Mouse (Mus musculus): ENCODE results near the gene Rorb.

GRCm38 (mm10) chr19:19040800-19041199, 70.2 kb downstream of the Rorb start:
- TF ChIP-seq POLR2A (IDR thresholded peaks at IDR 0.05; ENCODE audit: low read depth, low read length) (no peak), CTCF (conservative IDR thresholded peaks at IDR 0.05 in 1 of 2, IDR thresholded peaks at IDR 0.05 in 1 of 2; ENCODE audit: low read depth in 2 of 2, low read length in 2 of 2) (no peak), NELFE (IDR thresholded peaks at IDR 0.05; ENCODE audit: low read depth, low read length) (no peak), RCOR1 (conservative IDR thresholded peaks at IDR 0.05; ENCODE audit: low read depth, low read length) (no peak), USF2 (conservative IDR thresholded peaks at IDR 0.05; ENCODE audit: low read depth, low read length) (no peak), E2F4 (IDR thresholded peaks at IDR 0.05; ENCODE audit: insufficient replicate concordance, low read depth, low read length) (no peak), EP300 (IDR thresholded peaks at IDR 0.05; ENCODE audit: low read length) (no peak), MAFK (IDR thresholded peaks at IDR 0.05; ENCODE audit: insufficient replicate concordance, low read length) (no peak), ZKSCAN1 (IDR thresholded peaks at IDR 0.05; ENCODE audit: borderline replicate concordance, low read depth, low read length) (no peak), POLR2AphosphoS2 (IDR thresholded peaks at IDR 0.05; ENCODE audit: low read depth, low read length) (no peak)

All from CH12.LX (cell line).